Mouse (Mus musculus) neural tube, embryonic 14.5 days (tissue): ENCODE data around the gene Gal3st1. TPM values are rescaled to one million over a fixed set of nuclear protein-coding genes. Genes with fewer than 3 reads are reported as not detected.

ENCODE experiments used
- polyA plus RNA-seq: library from polyadenylated mRNA; unstranded; fragments of >200 nt; fragmentation: Nextera tagmentation; extraction: Ambion mirVana; gene quantifications from 2 replicates; pipeline ENCODE4 v1.2.1, GENCODE M21; 2014

Gene Gal3st1
- polyA plus RNA-seq, 1 experiment from 2014 or later, result 6.2 TPM

Other genes starting within 250 kb of the Gal3st1 start
- 17.7 and 22.7 TPM in 2 replicates for gene Osbp2, start 119.7 kb upstream of the Gal3st1 start, polyA plus RNA-seq
- gene 4921536K21Rik, start 88.5 kb upstream of the Gal3st1 start, polyA plus RNA-seq, result 0.13 and 0.17 TPM in 2 replicates
- 23.7 and 27.8 TPM in 2 replicates for gene Dusp18, start 88.4 kb upstream of the Gal3st1 start, polyA plus RNA-seq
- 11.6 and 13.6 TPM in 2 replicates for gene Slc35e4, start 69.0 kb upstream of the Gal3st1 start, polyA plus RNA-seq
- gene Tcn2, start 51.5 kb upstream of the Gal3st1 start, polyA plus RNA-seq, result 15.4 and 30.9 TPM in 2 replicates
- 42.4 and 49.5 TPM in 2 replicates for gene Pes1, start 19.7 kb upstream of the Gal3st1 start, polyA plus RNA-seq
- gene 4930556J24Rik, start 6.9 kb upstream of the Gal3st1 start, polyA plus RNA-seq, result 0.23 TPM in 1 of 2 replicates, not detected in the other
- gene Sec14l4, start 47.8 kb downstream of the Gal3st1 start, polyA plus RNA-seq, result not detected in 2 replicates
- gene Sec14l3, start 81.2 kb downstream of the Gal3st1 start, polyA plus RNA-seq, result 0.10 and 0.37 TPM in 2 replicates
- 8.4 and 12.3 TPM in 2 replicates for gene Mtfp1, start 111.8 kb downstream of the Gal3st1 start, polyA plus RNA-seq
- 3.9 and 5.0 TPM in 2 replicates for gene Sec14l2, start 139.8 kb downstream of the Gal3st1 start, polyA plus RNA-seq
- 51.0 and 53.3 TPM in 2 replicates for gene Rnf215, start 151.6 kb downstream of the Gal3st1 start, polyA plus RNA-seq
- gene Ccdc157, start 176.7 kb downstream of the Gal3st1 start, polyA plus RNA-seq, result 5.8 and 6.7 TPM in 2 replicates
- 53.0 and 56.6 TPM in 2 replicates for gene Sf3a1, start 176.7 kb downstream of the Gal3st1 start, polyA plus RNA-seq
- gene Tbc1d10a, start 203.2 kb downstream of the Gal3st1 start, polyA plus RNA-seq, result 19.8 and 24.6 TPM in 2 replicates
- gene Castor1, start 234.6 kb downstream of the Gal3st1 start, polyA plus RNA-seq, result 3.0 and 4.4 TPM in 2 replicates